Comparison of ENCODE assay signal across 12 mouse cellular contexts in genomic region chr17:28516881-28517280, GRCm38 (mm10). TPM values are rescaled to one million over a fixed set of nuclear protein-coding genes. Genes with fewer than 3 reads are reported as not detected.
A peak's percentile ranks its signal among the peaks of the same experiment; 100 is the strongest.
DNase-seq lines count a peak whose midpoint lies in the region; ATAC-seq and TF ChIP-seq lines count a peak whose summit lies in the region.
"Had no signal": no experiment of that assay in that cellular context is flagged by ENCODE, and none has a peak within 500 bp of the region (broad histone marks: within the 10 kb centered on the region; RNA-seq: fewer than 3 reads in every experiment).

No protein-coding gene starts in this region.

- no peaks in the 10 kb centered on the region for H3K9me3 ChIP-seq in lung, embryonic 16.5 days (ENCODE audit: control insufficient read depth, low read length)
- no peaks in the 10 kb centered on the region for H3K9me3 ChIP-seq in intestine, embryonic 15.5 days
- no peaks in the 10 kb centered on the region for H3K9me3 ChIP-seq in stomach, embryonic 15.5 days

- peak overlapping the region; percentile 73 for H3K4me3 ChIP-seq in gastrocnemius, adult 2 months
- peak overlapping the region; percentile 53 for H3K4me3 ChIP-seq in lung, embryonic 16.5 days (ENCODE audit: low read length)
- H3K4me3 ChIP-seq in intestine, embryonic 15.5 days (replicated peaks): no peak overlapping the region
- H3K4me3 ChIP-seq in stomach, embryonic 15.5 days (replicated peaks): peak overlapping the region; percentile 39; the same call in 1 of the 2 replicates

- H3K4me1 ChIP-seq in lung, embryonic 16.5 days (replicated peaks; ENCODE audit: control insufficient read depth, insufficient read depth, low read length): peaks cover 42% of the 10 kb centered on the region
- H3K4me1 ChIP-seq in intestine, embryonic 15.5 days (replicated peaks): peaks cover 44% of the 10 kb centered on the region
- peaks cover 35% of the 10 kb centered on the region for H3K4me1 ChIP-seq in stomach, embryonic 15.5 days

- no peak; the same call in 1 of the 2 replicates for TF ChIP-seq CTCF in gastrocnemius, adult 2 months (IDR thresholded peaks at IDR 0.05)

- H3K36me3 ChIP-seq in lung, embryonic 16.5 days (ENCODE audit: control insufficient read depth, insufficient read depth, low read length): no peaks in the 10 kb centered on the region
- no peaks in the 10 kb centered on the region for H3K36me3 ChIP-seq in intestine, embryonic 15.5 days
- H3K36me3 ChIP-seq in stomach, embryonic 15.5 days: no peaks in the 10 kb centered on the region

- ATAC-seq in lung, embryonic 16.5 days (ENCODE audit: low read depth): peak; percentile 4; the same call in 1 of the 2 replicates
- ATAC-seq in intestine, embryonic 15.5 days: no peak
- no peak for ATAC-seq in stomach, embryonic 15.5 days (ENCODE audit: insufficient read depth, low FRiP score, low read depth)

- 46% methylated on average over 4 of the region's 4 CpGs for WGBS in lung, embryonic 16.5 days
- WGBS in intestine, embryonic 15.5 days: 62% methylated on average over 4 of the region's 4 CpGs
- 68% methylated on average over 4 of the region's 4 CpGs for WGBS in stomach, embryonic 15.5 days

- H3K9ac ChIP-seq in lung, embryonic 16.5 days (ENCODE audit: low read length): no peak overlapping the region
- no peak overlapping the region for H3K9ac ChIP-seq in intestine, embryonic 15.5 days
- H3K9ac ChIP-seq in stomach, embryonic 15.5 days: no peak overlapping the region

- intact Hi-C loops in gastrocnemius, adult 2 months (cut with DNase I): no loop called here
- intact Hi-C loops in gastrocnemius, postnatal 14 days (cut with DNase I; ENCODE audit: low total_unique reads): no loop called here

- H3K27ac ChIP-seq in gastrocnemius, adult 2 months: peak overlapping the region; percentile 99
- peak overlapping the region; percentile 99 for H3K27ac ChIP-seq in lung, embryonic 16.5 days (ENCODE audit: low read length)
- peak overlapping the region; percentile 90 for H3K27ac ChIP-seq in intestine, embryonic 15.5 days
- H3K27ac ChIP-seq in stomach, embryonic 15.5 days: peak overlapping the region; percentile 91

- peak; percentile 38 for DNase-seq in gastrocnemius, adult 2 months
- no peak for DNase-seq in gastrocnemius, postnatal 14 days
- DNase-seq in lung, postnatal 10 days: no peak
- no peak for DNase-seq in layer of hippocampus, postnatal 25 days (ENCODE audit: extremely low spot score in 1 of 2, low spot score in 1 of 2)
- DNase-seq in spleen, postnatal 14 days (ENCODE audit: low spot score in 2 of 2): no peak

- peak overlapping the region; percentile 92 for H3K4me2 ChIP-seq in lung, embryonic 16.5 days (ENCODE audit: low read depth, low read length)
- peak overlapping the region; percentile 96 for H3K4me2 ChIP-seq in intestine, embryonic 15.5 days (replicated peaks)
- peak overlapping the region; percentile 86 for H3K4me2 ChIP-seq in stomach, embryonic 15.5 days

- no peaks in the 10 kb centered on the region; the same call in 1 of the 2 replicates for H3K27me3 ChIP-seq in lung, embryonic 16.5 days (ENCODE audit: control insufficient read depth, insufficient read depth, low read depth, low read length)
- no peaks in the 10 kb centered on the region for H3K27me3 ChIP-seq in intestine, embryonic 15.5 days (replicated peaks)
- H3K27me3 ChIP-seq in stomach, embryonic 15.5 days (replicated peaks): no peaks in the 10 kb centered on the region

RNA-seq across cellular contexts. Expression of gene Fkbp5, which starts 0.4 kb away (rescaled TPM):
- 100 to 1,000 TPM; 106 to 153 TPM for total RNA-seq in gastrocnemius, adult 2 months (2021)
- 100 to 1,000 TPM in 1 of 2 experiments, 1 to 10 TPM in 1; 9.2 to 104 TPM for total RNA-seq in gastrocnemius, postnatal 14 days (2021)
- polyA plus RNA-seq in lung, embryonic 16.5 days (2015; fragmentation: Nextera tagmentation; extraction: Ambion mirVana): 38.5 and 43.8 TPM in 2 replicates
- 25.9 and 26.6 TPM in 2 replicates for polyA plus RNA-seq in intestine, embryonic 15.5 days (2015; fragmentation: Nextera tagmentation; extraction: Ambion mirVana)
- polyA plus RNA-seq in stomach, embryonic 15.5 days (2015; fragmentation: Nextera tagmentation; extraction: Ambion mirVana): 24.1 and 24.6 TPM in 2 replicates
- 10 to 100 TPM; 62.5 to 85.0 TPM for total RNA-seq in layer of hippocampus, postnatal 25 days (2021)

RNA-seq across cellular contexts. Expression of gene Armc12, which starts 13.7 kb away (rescaled TPM):
- not detected for total RNA-seq in gastrocnemius, adult 2 months (2021)
- total RNA-seq in gastrocnemius, postnatal 14 days (2021): not detected
- polyA plus RNA-seq in lung, embryonic 16.5 days (2015; fragmentation: Nextera tagmentation; extraction: Ambion mirVana): not detected in 2 replicates
- not detected in 2 replicates for polyA plus RNA-seq in intestine, embryonic 15.5 days (2015; fragmentation: Nextera tagmentation; extraction: Ambion mirVana)
- not detected in 2 replicates for polyA plus RNA-seq in stomach, embryonic 15.5 days (2015; fragmentation: Nextera tagmentation; extraction: Ambion mirVana)
- not detected for total RNA-seq in layer of hippocampus, postnatal 25 days (2021)
- total RNA-seq: adrenal gland, adult 2 months; CH12.LX; heart, adult 8-10 months; liver, adult 2 months had no signal
- polyA plus RNA-seq: adrenal gland, adult 2 months; liver, adult 2 months had no signal

RNA-seq across cellular contexts. Expression of gene Clpsl2, which starts 32.3 kb away (rescaled TPM):
- not detected for total RNA-seq in gastrocnemius, adult 2 months (2021)
- not detected for total RNA-seq in gastrocnemius, postnatal 14 days (2021)
- not detected in 2 replicates for polyA plus RNA-seq in lung, embryonic 16.5 days (2015; fragmentation: Nextera tagmentation; extraction: Ambion mirVana)
- polyA plus RNA-seq in intestine, embryonic 15.5 days (2015; fragmentation: Nextera tagmentation; extraction: Ambion mirVana): not detected in 2 replicates
- polyA plus RNA-seq in stomach, embryonic 15.5 days (2015; fragmentation: Nextera tagmentation; extraction: Ambion mirVana): not detected in 2 replicates
- total RNA-seq in layer of hippocampus, postnatal 25 days (2021): not detected
- total RNA-seq: adrenal gland, adult 2 months; CH12.LX; heart, adult 8-10 months; liver, adult 2 months had no signal
- polyA plus RNA-seq: adrenal gland, adult 2 months; liver, adult 2 months had no signal

RNA-seq across cellular contexts. Expression of gene Clps, which starts 43.7 kb away (rescaled TPM):
- total RNA-seq in gastrocnemius, adult 2 months (2021): not detected
- total RNA-seq in gastrocnemius, postnatal 14 days (2021): not detected
- polyA plus RNA-seq in lung, embryonic 16.5 days (2015; fragmentation: Nextera tagmentation; extraction: Ambion mirVana): 0.35 and 1.8 TPM in 2 replicates
- polyA plus RNA-seq in intestine, embryonic 15.5 days (2015; fragmentation: Nextera tagmentation; extraction: Ambion mirVana): 958 and 2,971 TPM in 2 replicates
- polyA plus RNA-seq in stomach, embryonic 15.5 days (2015; fragmentation: Nextera tagmentation; extraction: Ambion mirVana): 3,221 and 3,572 TPM in 2 replicates
- not detected for total RNA-seq in layer of hippocampus, postnatal 25 days (2021)
- total RNA-seq: adrenal gland, adult 2 months; CH12.LX; heart, adult 8-10 months had no signal

RNA-seq across cellular contexts. Expression of gene Lhfpl5, which starts 58.6 kb away (rescaled TPM):
- not detected for total RNA-seq in gastrocnemius, adult 2 months (2021)
- not detected for total RNA-seq in gastrocnemius, postnatal 14 days (2021)
- polyA plus RNA-seq in lung, embryonic 16.5 days (2015; fragmentation: Nextera tagmentation; extraction: Ambion mirVana): 0.48 and 0.50 TPM in 2 replicates
- 1.3 and 1.8 TPM in 2 replicates for polyA plus RNA-seq in intestine, embryonic 15.5 days (2015; fragmentation: Nextera tagmentation; extraction: Ambion mirVana)
- polyA plus RNA-seq in stomach, embryonic 15.5 days (2015; fragmentation: Nextera tagmentation; extraction: Ambion mirVana): 0.85 and 1.0 TPM in 2 replicates
- total RNA-seq in layer of hippocampus, postnatal 25 days (2021): 1 to 10 TPM; 3.6 to 4.0 TPM
- total RNA-seq: heart, adult 8-10 months; liver, adult 2 months had no signal
- polyA plus RNA-seq: liver, adult 2 months had no signal
